Mouse (Mus musculus) cerebellum, adult 11 months (tissue): ENCODE measurements around the gene Vmn1r224.

Experiments used
- DNase-seq: peaks from one replicate; pipeline ENCODE4 v3.0.0; 2022

Gene Vmn1r224

GRCm38 (mm10) chr17:20413846-20414245 lies at the start of gene Vmn1r224:
Gene Vmn1r224 (plus strand): TSS chr17:20414146.
- no peak for DNase-seq

GRCm38 (mm10) chr17:20399105-20399504 lies 14.8 kb upstream of the Vmn1r224 start:
- no peak for DNase-seq

DNA sequence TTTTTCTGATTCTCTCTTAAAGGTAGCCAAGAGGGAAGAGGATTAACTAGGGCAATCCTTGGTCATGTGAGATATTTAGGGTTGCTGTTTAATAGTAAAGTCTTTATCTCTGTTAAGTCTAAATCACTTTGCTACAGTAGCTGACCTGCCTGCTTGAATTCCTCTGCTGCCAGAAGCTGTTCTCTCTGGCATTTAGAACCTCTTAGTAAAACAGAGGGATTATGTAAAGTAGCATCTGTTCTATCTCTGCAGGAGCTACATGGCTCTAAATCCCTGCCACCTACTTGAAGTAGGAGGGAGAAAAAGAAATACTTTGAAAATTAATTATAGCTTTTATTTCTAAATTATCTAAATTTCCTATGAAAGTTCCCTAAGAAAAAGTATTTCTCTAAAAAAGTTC lies 25.3 kb downstream of the Vmn1r224 start:
- DNase-seq = no peak

DNA sequence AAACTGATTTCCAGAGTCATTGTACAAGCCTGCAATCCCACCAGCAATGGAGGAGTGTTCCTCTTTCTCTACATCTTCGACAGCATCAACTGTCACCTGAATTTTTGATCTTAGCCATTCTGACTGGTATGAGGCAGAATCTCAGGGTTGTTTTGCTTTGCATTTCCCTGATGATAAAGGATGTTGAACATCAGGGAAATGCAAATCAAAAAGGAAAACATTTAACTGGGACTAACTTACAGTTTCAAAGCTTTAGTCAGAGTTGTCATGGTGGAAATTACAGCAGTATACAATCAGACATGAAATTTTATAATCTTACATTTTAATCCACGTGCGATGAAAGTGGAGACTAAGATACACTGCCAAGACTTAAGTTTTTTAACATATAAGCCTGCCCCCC lies 59.4 kb downstream of the Vmn1r224 start:
- no peak for DNase-seq
